Mouse (Mus musculus) cortical plate, adult 2 months (tissue): ENCODE measurements around the gene Slc6a20b. TPM values are rescaled to one million over a fixed set of nuclear protein-coding genes. Genes with fewer than 3 reads are reported as not detected.

ENCODE experiments used
- H3K27ac ChIP-seq: fragments of 200-500 bp; 2 replicates; pipeline ENCODE4 v1.5.1; 2012; ENCODE audit warnings: low read length, control low read depth, inconsistent platforms; ENCODE audit not compliant: insufficient read depth
- H3K4me1 ChIP-seq: fragments of 200-500 bp; 2 replicates; pipeline ENCODE4 v1.6.1; 2011; ENCODE audit warnings: low read length; ENCODE audit not compliant: control insufficient read depth, insufficient read depth
- H3K4me3 ChIP-seq: fragments of 200-500 bp; 2 replicates; pipeline ENCODE4 v1.5.1; 2011; ENCODE audit warnings: mild to moderate bottlenecking, low read length, control low read depth; ENCODE audit not compliant: insufficient read depth
- CTCF ChIP-seq: fragments of 200-500 bp; IDR thresholded peaks from 2 replicates; pipeline ENCODE4 v1.5.1; 2011; ENCODE audit warnings: mild to moderate bottlenecking, control low read depth, low read length; ENCODE audit not compliant: insufficient read depth; ENCODE audit errors: extremely low read depth
- POLR2A ChIP-seq: fragments of 200-500 bp; IDR thresholded peaks from 2 replicates; pipeline ENCODE4 v1.6.1; 2011; ENCODE audit warnings: mild to moderate bottlenecking, low read length, control low read depth; ENCODE audit not compliant: insufficient read depth; ENCODE audit errors: extremely low read depth
- polyA plus RNA-seq: library from polyadenylated mRNA; depleted of rRNA; stranded (reverse); fragments of >200 nt; gene quantifications from 2 replicates; pipeline ENCODE4 v1.2.3, GENCODE M21; 2012; rRNA removed

Gene Slc6a20b
- polyA plus RNA-seq, 1 experiment: 0.44 TPM

GRCm38 (mm10) chr9:123597376-123597775 is 35.0 kb downstream of the Slc6a20b start:
- TF ChIP-seq POLR2A (no peak), CTCF (no peak)
- H3K4me1 ChIP-seq: no peaks in the 10 kb centered on the region
- H3K27ac ChIP-seq: no peak overlapping the region
- H3K4me3 ChIP-seq: no peak overlapping the region

GRCm38 (mm10) chr9:123596910-123597309 is 35.5 kb downstream of the Slc6a20b start:
- H3K27ac ChIP-seq: no peak overlapping the region
- no peak for TF ChIP-seq CTCF
- no peak for TF ChIP-seq POLR2A
- H3K4me3 ChIP-seq: no peak overlapping the region
- H3K4me1 ChIP-seq: no peaks in the 10 kb centered on the region

- Histone ChIP-seq H3K27ac (no peak overlapping the region), H3K4me1 (no peaks in the 10 kb centered on the region), H3K4me3 (no peak overlapping the region)
- TF ChIP-seq CTCF (no peak), POLR2A (no peak)
Observed at GRCm38 (mm10) chr9:123595194-123595593, 37.2 kb downstream of the Slc6a20b start.

GRCm38 (mm10) chr9:123589240-123589910 is 43.0 kb downstream of the Slc6a20b start:
- Histone ChIP-seq H3K4me1 (no peaks in the 10 kb centered on the region), H3K27ac (no peak overlapping the region), H3K4me3 (no peak overlapping the region)
- TF ChIP-seq CTCF (no peak), POLR2A (no peak)

GRCm38 (mm10) chr9:123577360-123578192 is 54.8 kb downstream of the Slc6a20b start:
- no peak overlapping the region for H3K4me3 ChIP-seq
- no peaks in the 10 kb centered on the region for H3K4me1 ChIP-seq
- TF ChIP-seq CTCF (no peak), POLR2A (no peak)
- no peak overlapping the region for H3K27ac ChIP-seq

- H3K4me3 ChIP-seq: no peak overlapping the region
- no peak overlapping the region for H3K27ac ChIP-seq
- no peaks in the 10 kb centered on the region for H3K4me1 ChIP-seq
- no peak for TF ChIP-seq POLR2A
- TF ChIP-seq CTCF: no peak
Observed at GRCm38 (mm10) chr9:123554599-123554998, 77.8 kb downstream of the Slc6a20b start.

Other genes with a start within 250 kb of the Slc6a20b start
- gene Limd1, start 153.9 kb downstream of the Slc6a20b start, polyA plus RNA-seq: 8.0 and 9.0 TPM in 2 replicates
- 35.9 and 37.0 TPM in 2 replicates for gene Sacm1l, start 102.8 kb downstream of the Slc6a20b start, polyA plus RNA-seq
- 0.17 and 0.23 TPM in 2 replicates for gene Ccr9, start 45.9 kb upstream of the Slc6a20b start, polyA plus RNA-seq
- 19.0 and 23.0 TPM in 2 replicates for gene Slc6a20a, start 46.3 kb upstream of the Slc6a20b start, polyA plus RNA-seq
- 29.0 and 29.9 TPM in 2 replicates for gene Lztfl1, start 85.1 kb upstream of the Slc6a20b start, polyA plus RNA-seq
- not detected in 2 replicates for gene Cxcr6, start 173.9 kb upstream of the Slc6a20b start, polyA plus RNA-seq
- gene Fyco1, start 219.3 kb upstream of the Slc6a20b start, polyA plus RNA-seq: 17.7 and 17.8 TPM in 2 replicates
- gene Xcr1, start 229.5 kb upstream of the Slc6a20b start, polyA plus RNA-seq: 0.04 TPM in 1 of 2 replicates, not detected in the other